Comparison of ENCODE assay signal across 19 mouse cellular contexts in the genomic region with DNA sequence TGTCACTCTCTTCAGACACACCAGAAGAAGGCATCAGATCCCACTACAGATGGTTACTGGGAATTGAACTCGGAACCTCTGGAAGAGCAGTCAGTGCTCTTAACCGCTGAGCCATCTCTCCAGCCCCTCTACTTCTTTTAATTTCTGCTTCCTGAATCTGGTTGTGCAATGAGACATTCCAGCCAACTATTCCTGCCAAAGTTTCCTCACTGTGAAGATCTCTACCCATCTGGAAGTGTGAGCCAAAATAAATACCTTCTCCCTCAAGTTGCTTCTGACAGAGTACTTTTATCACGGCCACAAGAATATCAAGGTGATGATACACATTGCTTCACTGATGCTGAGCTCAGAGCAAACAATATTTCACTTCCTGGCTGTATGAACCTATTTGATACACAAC.
"Had no signal": no experiment of that assay in that cellular context is flagged by ENCODE, and none has a peak within 500 bp of the region (broad histone marks: within the 10 kb centered on the region; RNA-seq: fewer than 3 reads in every experiment).

No protein-coding gene starts in this region.

- H3K4me3 ChIP-seq: kidney, embryonic 15.5 days; limb, embryonic 13.5 days; liver, embryonic 15.5 days; midbrain, embryonic 12.5 days; myocyte; neural tube, embryonic 13.5 days had no signal

- ATAC-seq: midbrain, embryonic 16.5 days had no signal

- H3K36me3 ChIP-seq: kidney, embryonic 15.5 days; limb, embryonic 13.5 days; liver, embryonic 15.5 days; midbrain, embryonic 12.5 days; neural tube, embryonic 13.5 days had no signal

- H3K9me3 ChIP-seq: kidney, embryonic 15.5 days; limb, embryonic 13.5 days; liver, embryonic 15.5 days; midbrain, embryonic 12.5 days; neural tube, embryonic 13.5 days had no signal

- H3K9ac ChIP-seq: kidney, embryonic 15.5 days; limb, embryonic 13.5 days; liver, embryonic 15.5 days; midbrain, embryonic 12.5 days; neural tube, embryonic 13.5 days had no signal

- DNase-seq: kidney, adult 11 months; kidney, adult 8-10 months; kidney, postnatal 10 days; kidney, postnatal 36 days; layer of hippocampus, postnatal 36 days; left cerebral cortex, postnatal 4 days; lung, adult 2 months; lung, postnatal 14 days; lung, postnatal 4 days; thymus, adult 18-20 months; thymus, postnatal 36 days had no signal

- H3K4me1 ChIP-seq: kidney, embryonic 15.5 days; limb, embryonic 13.5 days; liver, embryonic 15.5 days; midbrain, embryonic 12.5 days; neural tube, embryonic 13.5 days had no signal

- H3K27me3 ChIP-seq: kidney, embryonic 15.5 days; limb, embryonic 13.5 days; liver, embryonic 15.5 days; midbrain, embryonic 12.5 days; neural tube, embryonic 13.5 days had no signal

- H3K4me2 ChIP-seq: kidney, embryonic 15.5 days; limb, embryonic 13.5 days; liver, embryonic 11.5 days; liver, embryonic 15.5 days; midbrain, embryonic 12.5 days; neural tube, embryonic 13.5 days had no signal

- H3K27ac ChIP-seq: kidney, embryonic 15.5 days; limb, embryonic 13.5 days; liver, embryonic 15.5 days; midbrain, embryonic 12.5 days; neural tube, embryonic 13.5 days had no signal
